Mouse (Mus musculus) CH12.LX (cell line): ENCODE measurements at regions not wholly inside any gene's neighbourhood (a gene's known extent, or its start where the extent isn't known, plus 50 kb on each side); places are given as distances from the start of the nearest gene placed in this dataset.

ENCODE experiments used
- DNase-seq: peaks from one replicate; pipeline ENCODE4 v3.0.0-alpha.2; 2013; ENCODE audit errors: extremely low read depth
- H3K27ac ChIP-seq: 2 replicates; pipeline ENCODE4 v1.5.1; 2012; ENCODE audit warnings: low read depth, mild to moderate bottlenecking, control low read depth, moderate library complexity; ENCODE audit not compliant: insufficient read depth
- H3K27me3 ChIP-seq: replicated peaks from 2 replicates; pipeline ENCODE3; 2012; ENCODE audit warnings: inconsistent platforms
- H3K36me3 ChIP-seq, 2 experiments: replicated peaks in 1 of 2; 2 replicates each; pipeline versions ENCODE3 to v1.6.1; 2012; ENCODE audit warnings: inconsistent platforms in 1 of 2, low read length in 1 of 2, mild to moderate bottlenecking in 1 of 2, mixed read lengths in 1 of 2, moderate library complexity in 1 of 2; ENCODE audit not compliant: control insufficient read depth in 1 of 2, insufficient read depth in 1 of 2
- H3K4me1 ChIP-seq, 2 experiments: 2 replicates each; pipeline ENCODE4 v1.6.1; 2012; ENCODE audit warnings: inconsistent platforms in 1 of 2, moderate library complexity in 1 of 2; ENCODE audit not compliant: insufficient read depth in 2 of 2, control insufficient read depth in 1 of 2
- H3K4me2 ChIP-seq: 2 replicates; pipeline ENCODE4 v1.6.1; 2012; ENCODE audit warnings: low read depth, mild to moderate bottlenecking, control low read depth; ENCODE audit not compliant: poor library complexity, insufficient read depth, severe bottlenecking
- H3K4me3 ChIP-seq, 3 experiments: fragments of 150-350 bp in 1 of 3; sonication (generic) in 1 of 3; replicated peaks in 1 of 3; 2 replicates each; pipeline versions ENCODE3 to v1.5.1; 2011 to 2012; ENCODE audit warnings: low read depth in 2 of 3, low read length in 2 of 3, mild to moderate bottlenecking in 2 of 3, moderate library complexity in 2 of 3, control low read depth in 1 of 3, improper control_type of control experiment in 1 of 3, inconsistent platforms in 1 of 3, mixed read lengths in 1 of 3; ENCODE audit not compliant: poor library complexity in 1 of 3
- H3K79me2 ChIP-seq: replicated peaks from 2 replicates; pipeline ENCODE4 v1.6.1; 2012; ENCODE audit warnings: mild to moderate bottlenecking, moderate library complexity; ENCODE audit not compliant: control insufficient read depth, poor library complexity, insufficient read depth, severe bottlenecking; ENCODE audit errors: extremely low read depth
- H3K9ac ChIP-seq: 2 replicates; pipeline ENCODE4 v1.6.1; 2012; ENCODE audit warnings: low read depth, mild to moderate bottlenecking, control low read depth, moderate library complexity; ENCODE audit not compliant: insufficient read depth
- H3K9me3 ChIP-seq: replicated peaks from 2 replicates; pipeline ENCODE3; 2012; ENCODE audit warnings: low read length, inconsistent platforms, mixed read lengths
- BHLHE40 ChIP-seq: IDR thresholded peaks from 2 replicates; pipeline ENCODE4 v1.6.1; 2011; ENCODE audit warnings: mild to moderate bottlenecking, low read depth, low read length, improper control_type of control experiment
- CHD2 ChIP-seq: IDR thresholded peaks from 2 replicates; pipeline ENCODE4 v1.6.1; 2011; ENCODE audit warnings: low read length, improper control_type of control experiment
- CTCF ChIP-seq, 2 experiments: IDR thresholded peaks in 1 of 2; conservative IDR thresholded peaks in 1 of 2; 2 replicates each; pipeline ENCODE4 v1.5.1; 2011 to 2012; ENCODE audit warnings: low read depth in 2 of 2, low read length in 2 of 2, improper control_type of control experiment in 1 of 2, inconsistent platforms in 1 of 2, mild to moderate bottlenecking in 1 of 2, moderate library complexity in 1 of 2
- E2F4 ChIP-seq: IDR thresholded peaks from 2 replicates; pipeline ENCODE4 v1.6.1; 2011; ENCODE audit warnings: low read depth, low read length, improper control_type of control experiment; ENCODE audit not compliant: insufficient replicate concordance
- ELF1 ChIP-seq: IDR thresholded peaks from 2 replicates; pipeline ENCODE4 v1.6.1; 2014; ENCODE audit warnings: low read depth, mild to moderate bottlenecking, inconsistent platforms, low read length, improper control_type of control experiment
- EP300 ChIP-seq: IDR thresholded peaks from 2 replicates; pipeline ENCODE4 v1.6.1; 2011; ENCODE audit warnings: low read length, improper control_type of control experiment
- ETS1 ChIP-seq: conservative IDR thresholded peaks from 2 replicates; pipeline ENCODE4 v1.6.1; 2012; ENCODE audit warnings: low read depth, mild to moderate bottlenecking, inconsistent platforms, low read length, improper control_type of control experiment, moderate library complexity
- GABPA ChIP-seq: IDR thresholded peaks from 2 replicates; pipeline ENCODE4 v1.6.1; 2012; ENCODE audit warnings: low read depth, low read length, improper control_type of control experiment, inconsistent platforms; ENCODE audit not compliant: insufficient replicate concordance
- IRF4 ChIP-seq: IDR thresholded peaks from 2 replicates; pipeline ENCODE4 v1.6.1; 2014; ENCODE audit warnings: low read depth, mild to moderate bottlenecking, inconsistent platforms, low read length, improper control_type of control experiment
- JUN ChIP-seq: IDR thresholded peaks from 2 replicates; pipeline ENCODE4 v1.6.1; 2011; ENCODE audit warnings: low read depth, mild to moderate bottlenecking, low read length, improper control_type of control experiment, moderate library complexity; ENCODE audit not compliant: insufficient read depth
- KAT2A ChIP-seq: IDR thresholded peaks from 2 replicates; pipeline ENCODE4 v1.6.1; 2012; ENCODE audit warnings: low read length, improper control_type of control experiment, inconsistent platforms; ENCODE audit not compliant: insufficient replicate concordance
- MAFK ChIP-seq: IDR thresholded peaks from 2 replicates; pipeline ENCODE4 v1.6.1; 2011; ENCODE audit warnings: low read length, improper control_type of control experiment; ENCODE audit not compliant: insufficient replicate concordance
- MAZ ChIP-seq: IDR thresholded peaks from 2 replicates; pipeline ENCODE4 v1.6.1; 2012; ENCODE audit warnings: low read depth, mild to moderate bottlenecking, inconsistent platforms, low read length, improper control_type of control experiment, moderate library complexity
- MEF2A ChIP-seq: IDR thresholded peaks from 2 replicates; pipeline ENCODE4 v1.6.1; 2014; ENCODE audit warnings: low read depth, mild to moderate bottlenecking, inconsistent platforms, low read length, improper control_type of control experiment, borderline replicate concordance
- MXI1 ChIP-seq: IDR thresholded peaks from 2 replicates; pipeline ENCODE4 v1.6.1; 2011; ENCODE audit warnings: mild to moderate bottlenecking, low read depth, low read length, improper control_type of control experiment
- MYC ChIP-seq: IDR thresholded peaks from 2 replicates; pipeline ENCODE4 v1.6.1; 2011; ENCODE audit warnings: low read depth, mild to moderate bottlenecking, improper control_type of control experiment, low read length
- PAX5 ChIP-seq: IDR thresholded peaks from 2 replicates; pipeline ENCODE4 v1.6.1; 2012; ENCODE audit warnings: low read length, inconsistent platforms, mixed read lengths
- RCOR1 ChIP-seq: conservative IDR thresholded peaks from 2 replicates; pipeline ENCODE4 v1.6.1; 2012; ENCODE audit warnings: low read depth, mild to moderate bottlenecking, inconsistent platforms, low read length, improper control_type of control experiment
- SIN3A ChIP-seq: IDR thresholded peaks from 2 replicates; pipeline ENCODE4 v1.6.1; 2012; ENCODE audit warnings: low read length, improper control_type of control experiment, inconsistent platforms
- SMC3 ChIP-seq: IDR thresholded peaks from 2 replicates; pipeline ENCODE4 v1.6.1; 2011; ENCODE audit warnings: low read depth, low read length, improper control_type of control experiment
- TBP ChIP-seq: conservative IDR thresholded peaks from 2 replicates; pipeline ENCODE4 v1.6.1; 2011; ENCODE audit warnings: low read depth, low read length, improper control_type of control experiment
- TCF12 ChIP-seq: IDR thresholded peaks from 2 replicates; pipeline ENCODE4 v1.6.1; 2014; ENCODE audit warnings: low read depth, mild to moderate bottlenecking, inconsistent platforms, low read length, improper control_type of control experiment
- UBTF ChIP-seq: IDR thresholded peaks from 2 replicates; pipeline ENCODE4 v1.6.1; 2012; ENCODE audit warnings: low read depth, mild to moderate bottlenecking, inconsistent platforms, low read length, improper control_type of control experiment, moderate library complexity
- USF1 ChIP-seq: IDR thresholded peaks from 2 replicates; pipeline ENCODE4 v1.6.1; 2014; ENCODE audit warnings: low read depth, mild to moderate bottlenecking, inconsistent platforms, low read length, improper control_type of control experiment
- ZC3H11A ChIP-seq: IDR thresholded peaks from 2 replicates; pipeline ENCODE4 v1.6.1; 2012; ENCODE audit warnings: low read depth, mild to moderate bottlenecking, inconsistent platforms, low read length, improper control_type of control experiment
- ZMIZ1 ChIP-seq: IDR thresholded peaks from 2 replicates; pipeline ENCODE4 v1.6.1; 2012; ENCODE audit warnings: low read depth, mild to moderate bottlenecking, inconsistent platforms, low read length, improper control_type of control experiment
- ZNF384 ChIP-seq: IDR thresholded peaks from 2 replicates; pipeline ENCODE4 v1.6.1; 2012; ENCODE audit warnings: low read depth, low read length, improper control_type of control experiment, inconsistent platforms
- dilution Hi-C: fragments of 300-500 bp; cut with MboI; formaldehyde crosslinking; loops from 2 replicates; pipeline ENCODE4 v1.14.3; 2020; ENCODE audit warnings: low sequenced_read_pairs; ENCODE audit not compliant: extremely low pct_unique_long_range_greater_than_20kb, extremely low pct_ligation_motif_present
- in situ Hi-C: fragments of 300-500 bp; cut with MboI; formaldehyde crosslinking; loops from 3 replicates; pipeline ENCODE4 v1.14.3; 2019; ENCODE audit warnings: low sequenced_read_pairs, low pct_ligation_motif_present, low pct_unique_long_range_greater_than_20kb, mixed read lengths

DNA sequence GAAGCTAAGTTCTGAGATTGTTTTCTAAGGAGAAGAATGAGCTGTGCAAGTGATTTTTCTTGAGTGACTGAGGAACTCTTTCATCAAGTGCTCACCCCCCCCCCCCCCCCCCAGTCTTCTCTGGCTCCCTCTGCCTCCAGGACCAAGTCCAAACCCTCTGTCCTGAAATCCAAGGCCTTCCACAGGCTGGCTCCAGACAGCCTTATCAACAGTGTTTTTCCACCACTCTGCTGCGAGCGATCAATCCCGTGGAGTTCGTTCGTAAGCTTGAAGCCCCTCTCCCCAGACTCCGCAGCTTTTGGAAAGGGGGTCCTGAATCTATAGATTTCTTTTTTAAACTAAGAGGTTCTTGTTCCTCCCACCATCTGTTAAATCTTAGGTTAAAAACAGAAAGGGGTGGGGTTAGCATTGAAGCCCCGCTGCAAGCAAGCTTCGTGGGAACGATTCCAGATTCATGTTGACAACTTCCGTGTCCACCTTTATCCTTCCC lies 146.1 kb downstream of the Pah start:
- dilution Hi-C loops (no loop called here), in situ Hi-C loops (no loop called here)
- H3K79me2 ChIP-seq = no peaks in the 10 kb centered on the region
- no peak for DNase-seq
- no peaks in the 10 kb centered on the region for H3K9me3 ChIP-seq
- no peaks in the 10 kb centered on the region for H3K36me3 ChIP-seq
- TF ChIP-seq TBP (no peak), KAT2A (no peak), RCOR1 (no peak), BHLHE40 (no peak), ZMIZ1 (no peak), ETS1 (no peak), UBTF (no peak), TCF12 (no peak), E2F4 (no peak), MAFK (no peak), ZC3H11A (no peak), EP300 (no peak), CTCF (conservative IDR thresholded peaks at IDR 0.05 in 1 of 2, IDR thresholded peaks at IDR 0.05 in 1 of 2; ENCODE audit: low read depth in 2 of 2, low read length in 2 of 2) (no peak), SIN3A (no peak), ZNF384 (no peak), CHD2 (no peak), MEF2A (no peak), IRF4 (no peak)
- no peak overlapping the region for H3K4me2 ChIP-seq
- no peaks in the 10 kb centered on the region for H3K27me3 ChIP-seq
- H3K27ac ChIP-seq = no peak overlapping the region
- H3K9ac ChIP-seq = no peak overlapping the region
- peaks cover 0 to 3% of the 10 kb centered on the region in 2 experiments; a peak in 1 of 4 replicates for H3K4me1 ChIP-seq
- no peak overlapping the region for H3K4me3 ChIP-seq

- no peak for DNase-seq
- Histone ChIP-seq H3K27me3 (no peaks in the 10 kb centered on the region), H3K27ac (no peak overlapping the region), H3K9me3 (no peaks in the 10 kb centered on the region), H3K9ac (no peak overlapping the region), H3K4me3 (no peak overlapping the region), H3K36me3 (no peaks in the 10 kb centered on the region), H3K4me1 (no peaks in the 10 kb centered on the region), H3K79me2 (no peaks in the 10 kb centered on the region), H3K4me2 (no peak overlapping the region)
- TF ChIP-seq SIN3A (no peak), ZMIZ1 (no peak), JUN (no peak), MYC (no peak), TCF12 (no peak), ZNF384 (no peak), MXI1 (no peak), PAX5 (no peak), ETS1 (no peak), USF1 (no peak), SMC3 (no peak), ELF1 (no peak), CTCF (conservative IDR thresholded peaks at IDR 0.05 in 1 of 2, IDR thresholded peaks at IDR 0.05 in 1 of 2; ENCODE audit: low read depth in 2 of 2, low read length in 2 of 2) (no peak), CHD2 (no peak), MAZ (no peak), MEF2A (no peak), GABPA (no peak), ZC3H11A (no peak)
- dilution Hi-C loops = no loop called here
- in situ Hi-C loops = loop anchor here (25.0 kb wide), 1 partner anchor 287 kb away; no protein-coding TSS in a partner anchor
These were observed 153.3 kb downstream of the Pah start for GRCm38 (mm10) chr10:87674740-87675420.
